Mouse (Mus musculus) intestine, embryonic 15.5 days (tissue): ENCODE data around the gene AU040320. TPM values are rescaled to one million over a fixed set of nuclear protein-coding genes. Genes with fewer than 3 reads are reported as not detected.

Experiments
- ATAC-seq: fragments of 200-750 bp; cut with Nextera tagmentation; 2 replicates; pipeline ENCODE4 v1.8.0; 2017; ENCODE audit warnings: moderate TSS enrichment, moderate library complexity
- H3K27ac ChIP-seq: fragments of 300-500 bp; sonication (generic); 2 replicates; pipeline ENCODE4 v1.5.1; 2015; ENCODE audit warnings: mild to moderate bottlenecking, inconsistent platforms
- H3K27me3 ChIP-seq: fragments of 300-500 bp; sonication (generic); replicated peaks from 2 replicates; pipeline ENCODE4 v1.6.1; 2015; ENCODE audit warnings: inconsistent platforms
- H3K36me3 ChIP-seq: fragments of 300-500 bp; sonication (generic); 2 replicates; pipeline ENCODE4 v1.6.1; 2015; ENCODE audit warnings: inconsistent platforms
- H3K4me1 ChIP-seq: fragments of 300-500 bp; sonication (generic); replicated peaks from 2 replicates; pipeline ENCODE4 v1.6.1; 2015; ENCODE audit warnings: inconsistent platforms
- H3K4me2 ChIP-seq: fragments of 300-500 bp; sonication (generic); replicated peaks from 2 replicates; pipeline ENCODE4 v1.6.1; 2015; ENCODE audit warnings: mild to moderate bottlenecking, inconsistent platforms
- H3K4me3 ChIP-seq: fragments of 300-500 bp; sonication (generic); replicated peaks from 2 replicates; pipeline ENCODE4 v1.5.1; 2015; ENCODE audit warnings: inconsistent platforms
- H3K9ac ChIP-seq: fragments of 300-500 bp; sonication (generic); 2 replicates; pipeline ENCODE4 v1.6.1; 2015; ENCODE audit warnings: inconsistent platforms
- H3K9me3 ChIP-seq: fragments of 300-500 bp; sonication (generic); 2 replicates; pipeline ENCODE4 v1.6.1; 2016; ENCODE audit warnings: inconsistent platforms
- WGBS: fragments of 180-500 bp; shearing (Covaris S2); methylation state at CpG from one replicate; pipeline ENCODE4 v1.1.7; 2015; 5-methylcytosine and 5-hydroxymethylcytosine counted together
- polyA plus RNA-seq: library from polyadenylated mRNA; unstranded; fragments of >200 nt; fragmentation: Nextera tagmentation; extraction: Ambion mirVana; gene quantifications from 2 replicates; pipeline ENCODE4 v1.2.1, GENCODE M21; 2015

AU040320 gene
- polyA plus RNA-seq, 1 experiment from 2014 or later: 30.4 TPM

GRCm38 (mm10) chr4:126752024-126752607 lies 1.2 kb upstream of the AU040320 start:
- Histone ChIP-seq H3K9me3 (no peaks in the 10 kb centered on the region), H3K27me3 (no peaks in the 10 kb centered on the region), H3K4me2 (peak overlapping the region; percentile 98), H3K9ac (peak overlapping the region; percentile 78), H3K4me1 (peaks cover 32% of the 10 kb centered on the region), H3K27ac (no peak overlapping the region), H3K36me3 (peaks cover 8% of the 10 kb centered on the region; the same call in 1 of the 2 replicates), H3K4me3 (peak overlapping the region; percentile 71)
- no peak for ATAC-seq
- 11% methylated on average over 13 of the region's 13 CpGs for WGBS

- peak overlapping the region; percentile 98 for H3K4me2 ChIP-seq
- no peak overlapping the region for H3K27ac ChIP-seq
- H3K4me3 ChIP-seq: peak overlapping the region; percentile 71
- H3K9ac ChIP-seq: peak overlapping the region; percentile 78
- peaks cover 32% of the 10 kb centered on the region for H3K4me1 ChIP-seq
- no peaks in the 10 kb centered on the region for H3K9me3 ChIP-seq
- ATAC-seq: no peak
- 2% methylated on average over 23 of the region's 23 CpGs for WGBS
- no peaks in the 10 kb centered on the region for H3K27me3 ChIP-seq
- peaks cover 6% of the 10 kb centered on the region; the same call in 1 of the 2 replicates for H3K36me3 ChIP-seq
Measured at GRCm38 (mm10) chr4:126752608-126753141, 669 bp upstream of the AU040320 start.

GRCm38 (mm10) chr4:126754231-126754611 lies 877 bp downstream of the AU040320 start:
- peak overlapping the region; percentile 78 for H3K9ac ChIP-seq
- no peak for ATAC-seq
- peaks cover 32% of the 10 kb centered on the region for H3K4me1 ChIP-seq
- peak overlapping the region; percentile 71 for H3K4me3 ChIP-seq
- H3K4me2 ChIP-seq: peak overlapping the region; percentile 98
- peak overlapping the region; percentile 98 for H3K27ac ChIP-seq
- no peaks in the 10 kb centered on the region for H3K27me3 ChIP-seq
- WGBS: 1% methylated on average over 12 of the region's 12 CpGs
- H3K9me3 ChIP-seq: no peaks in the 10 kb centered on the region
- H3K36me3 ChIP-seq: no peaks in the 10 kb centered on the region; the same call in 1 of the 2 replicates

GRCm38 (mm10) chr4:126754736-126755374 lies 1.5 kb downstream of the AU040320 start:
- peaks cover 30% of the 10 kb centered on the region for H3K4me1 ChIP-seq
- no peaks in the 10 kb centered on the region; the same call in 1 of the 2 replicates for H3K36me3 ChIP-seq
- no peak overlapping the region for H3K9ac ChIP-seq

GRCm38 (mm10) chr4:126756766-126757165 lies 3.4 kb downstream of the AU040320 start:
- no peak overlapping the region for H3K4me3 ChIP-seq
- no peak overlapping the region for H3K27ac ChIP-seq
- ATAC-seq: no peak
- peaks cover 12% of the 10 kb centered on the region for H3K4me1 ChIP-seq
- H3K9ac ChIP-seq: no peak overlapping the region
- 78% methylated on average over 4 of the region's 4 CpGs for WGBS
- no peak overlapping the region for H3K4me2 ChIP-seq
- H3K36me3 ChIP-seq: no peaks in the 10 kb centered on the region
- H3K27me3 ChIP-seq: no peaks in the 10 kb centered on the region
- H3K9me3 ChIP-seq: no peaks in the 10 kb centered on the region

More at GRCm38 (mm10) chr4:126754736-126755374, 1.5 kb downstream of the AU040320 start:
- Histone ChIP-seq H3K27ac (peak overlapping the region; percentile 98), H3K4me2 (peak overlapping the region; percentile 98), H3K9me3 (no peaks in the 10 kb centered on the region), H3K27me3 (no peaks in the 10 kb centered on the region), H3K4me3 (peak overlapping the region; percentile 71)
- ATAC-seq: peak; percentile 32
- WGBS: 32% methylated on average over 12 of the region's 12 CpGs

- Histone ChIP-seq H3K27ac (no peak overlapping the region), H3K36me3 (no peaks in the 10 kb centered on the region), H3K4me3 (no peak overlapping the region), H3K4me1 (peaks cover 9% of the 10 kb centered on the region; the same call in 1 of the 2 replicates), H3K9ac (no peak overlapping the region), H3K9me3 (no peaks in the 10 kb centered on the region), H3K27me3 (no peaks in the 10 kb centered on the region), H3K4me2 (no peak overlapping the region)
- ATAC-seq: no peak
- WGBS: 81% methylated on average over 5 of the region's 5 CpGs
Measured at GRCm38 (mm10) chr4:126758299-126758698, 5.0 kb downstream of the AU040320 start.

- Histone ChIP-seq H3K9ac (no peak overlapping the region), H3K27ac (no peak overlapping the region), H3K9me3 (no peaks in the 10 kb centered on the region), H3K4me1 (peaks cover 6% of the 10 kb centered on the region; the same call in 1 of the 2 replicates), H3K4me3 (no peak overlapping the region), H3K27me3 (no peaks in the 10 kb centered on the region), H3K36me3 (no peaks in the 10 kb centered on the region), H3K4me2 (no peak overlapping the region)
- 84% methylated on average over 2 of the region's 2 CpGs for WGBS
- no peak for ATAC-seq
Measured at GRCm38 (mm10) chr4:126759435-126759834, 6.1 kb downstream of the AU040320 start.

- Histone ChIP-seq H3K4me1 (peaks cover 5% of the 10 kb centered on the region; the same call in 1 of the 2 replicates), H3K36me3 (no peaks in the 10 kb centered on the region), H3K4me2 (peak overlapping the region; percentile 41), H3K27me3 (no peaks in the 10 kb centered on the region), H3K4me3 (no peak overlapping the region), H3K27ac (peak overlapping the region; percentile 81), H3K9me3 (no peaks in the 10 kb centered on the region), H3K9ac (no peak overlapping the region)
- peak; percentile 98 for ATAC-seq
- 50% methylated on average over 11 of the region's 11 CpGs for WGBS
Measured at GRCm38 (mm10) chr4:126762586-126763359, 9.4 kb downstream of the AU040320 start.

GRCm38 (mm10) chr4:126763483-126763882 lies 10.1 kb downstream of the AU040320 start:
- Histone ChIP-seq H3K9me3 (no peaks in the 10 kb centered on the region), H3K27me3 (no peaks in the 10 kb centered on the region), H3K36me3 (no peaks in the 10 kb centered on the region), H3K27ac (peak overlapping the region; percentile 81), H3K4me1 (peaks cover 5% of the 10 kb centered on the region; the same call in 1 of the 2 replicates), H3K4me3 (no peak overlapping the region), H3K9ac (no peak overlapping the region), H3K4me2 (no peak overlapping the region)
- 50% methylated on average over 2 of the region's 2 CpGs for WGBS
- ATAC-seq: peak; percentile 69

- Histone ChIP-seq H3K9ac (no peak overlapping the region), H3K27ac (no peak overlapping the region), H3K36me3 (no peaks in the 10 kb centered on the region), H3K4me3 (no peak overlapping the region), H3K27me3 (no peaks in the 10 kb centered on the region), H3K9me3 (no peaks in the 10 kb centered on the region), H3K4me2 (no peak overlapping the region), H3K4me1 (no peaks in the 10 kb centered on the region)
- WGBS: 68% methylated on average over 9 of the region's 9 CpGs
- peak; percentile 91 for ATAC-seq
Measured at GRCm38 (mm10) chr4:126769800-126770563, 16.6 kb downstream of the AU040320 start.

- Histone ChIP-seq H3K36me3 (no peaks in the 10 kb centered on the region), H3K9ac (no peak overlapping the region), H3K4me2 (no peak overlapping the region), H3K4me3 (no peak overlapping the region), H3K27me3 (no peaks in the 10 kb centered on the region), H3K27ac (no peak overlapping the region), H3K4me1 (no peaks in the 10 kb centered on the region), H3K9me3 (no peaks in the 10 kb centered on the region)
- no peak for ATAC-seq
- 89% methylated on average over 4 of the region's 4 CpGs for WGBS
Measured at GRCm38 (mm10) chr4:126770831-126771230, 17.5 kb downstream of the AU040320 start.
